In genomic region chr17:48816588-48817324, GRCm38 (mm10) we compare ENCODE assay signal across 12 mouse cellular contexts.
DNase-seq lines count a peak whose midpoint lies in the region; ATAC-seq and TF ChIP-seq lines count a peak whose summit lies in the region.
"Had no signal": no experiment of that assay in that cellular context is flagged by ENCODE, and none has a peak within 500 bp of the region (broad histone marks: within the 10 kb centered on the region; RNA-seq: fewer than 3 reads in every experiment).

No protein-coding gene starts in this region.

- no peak for ATAC-seq in forebrain, embryonic 11.5 days (replicated peaks; ENCODE audit: low FRiP score)
- peak; percentile 47 for ATAC-seq in neural tube, embryonic 14.5 days (ENCODE audit: low read depth)
- ATAC-seq: forebrain, embryonic 14.5 days had no signal

- H3K36me3 ChIP-seq in forebrain, embryonic 10.5 days (replicated peaks): no peaks in the 10 kb centered on the region
- no peaks in the 10 kb centered on the region for H3K36me3 ChIP-seq in forebrain, embryonic 11.5 days (ENCODE audit: control insufficient read depth, insufficient read depth, low read length)
- H3K36me3 ChIP-seq in neural tube, embryonic 14.5 days (ENCODE audit: control insufficient read depth, insufficient read depth, low read length): no peaks in the 10 kb centered on the region
- no peaks in the 10 kb centered on the region for H3K36me3 ChIP-seq in kidney, adult 2 months (ENCODE audit: control insufficient read depth, insufficient read depth, low read length)

- TF ChIP-seq CTCF in kidney, adult 2 months (conservative IDR thresholded peaks at IDR 0.05; ENCODE audit: insufficient read depth, insufficient read length, low read depth, low read length): no peak

- no peak for TF ChIP-seq POLR2A in kidney, adult 2 months (IDR thresholded peaks at IDR 0.05; ENCODE audit: low read depth, low read length)

- no peak for DNase-seq in forebrain, embryonic 10.5 days (ENCODE audit: extremely low spot score, low spot score)
- DNase-seq in forebrain, embryonic 11.5 days (ENCODE audit: low spot score): no peak
- DNase-seq in neural tube, embryonic 10.5 days (ENCODE audit: extremely low spot score, low spot score): no peak
- peak; percentile 43 for DNase-seq in kidney, adult 2 months
- peak; percentile 29 for DNase-seq in telencephalon, adult 2 months (ENCODE audit: low read depth, low spot score)
- no peak for DNase-seq in thymus, postnatal 4 days
- DNase-seq in thymus, postnatal 36 days: no peak
- DNase-seq: B cell, adult 2 months; cerebellum, postnatal 14 days; spleen, adult 18-20 months had no signal

- H3K4me2 ChIP-seq in forebrain, embryonic 11.5 days (ENCODE audit: low read depth, low read length, severe bottlenecking): no peak overlapping the region
- H3K4me2 ChIP-seq in neural tube, embryonic 14.5 days (ENCODE audit: low read depth, low read length): no peak overlapping the region

- H3K4me1 ChIP-seq in forebrain, embryonic 10.5 days: peaks cover 43% of the 10 kb centered on the region
- H3K4me1 ChIP-seq in forebrain, embryonic 11.5 days (replicated peaks; ENCODE audit: control insufficient read depth, insufficient read depth, low read length): peaks cover 8% of the 10 kb centered on the region; the same call in 1 of the 2 replicates
- H3K4me1 ChIP-seq in neural tube, embryonic 14.5 days (ENCODE audit: control insufficient read depth, insufficient read depth, low read length): no peaks in the 10 kb centered on the region; the same call in 1 of the 2 replicates
- H3K4me1 ChIP-seq in kidney, adult 2 months (ENCODE audit: control insufficient read depth, insufficient read depth, low read length): no peaks in the 10 kb centered on the region

- H3K27me3 ChIP-seq in forebrain, embryonic 10.5 days (ENCODE audit: poor library complexity, severe bottlenecking): no peaks in the 10 kb centered on the region
- H3K27me3 ChIP-seq in forebrain, embryonic 11.5 days (ENCODE audit: control insufficient read depth, insufficient read depth, low read length): no peaks in the 10 kb centered on the region
- H3K27me3 ChIP-seq in neural tube, embryonic 14.5 days (ENCODE audit: control insufficient read depth, insufficient read depth, low read length): no peaks in the 10 kb centered on the region
- H3K27me3 ChIP-seq in kidney, adult 2 months (replicated peaks; ENCODE audit: control insufficient read depth, insufficient read depth, low read length): no peaks in the 10 kb centered on the region

- peak overlapping the region; percentile 44; the same call in 1 of the 2 replicates for H3K27ac ChIP-seq in forebrain, embryonic 10.5 days
- no peak overlapping the region for H3K27ac ChIP-seq in forebrain, embryonic 11.5 days (ENCODE audit: low read depth, low read length)
- H3K27ac ChIP-seq in neural tube, embryonic 14.5 days (ENCODE audit: low read depth, low read length): no peak overlapping the region
- no peak overlapping the region for H3K27ac ChIP-seq in kidney, adult 2 months (ENCODE audit: insufficient read depth, low read depth, low read length)

- H3K9me3 ChIP-seq in forebrain, embryonic 10.5 days: no peaks in the 10 kb centered on the region
- H3K9me3 ChIP-seq in forebrain, embryonic 11.5 days (ENCODE audit: control insufficient read depth, low read length): no peaks in the 10 kb centered on the region
- H3K9me3 ChIP-seq in neural tube, embryonic 14.5 days (ENCODE audit: control insufficient read depth, low read length): no peaks in the 10 kb centered on the region

- 85% methylated on average over 9 of the region's 9 CpGs for WGBS in forebrain, embryonic 10.5 days
- 75% methylated on average over 9 of the region's 9 CpGs for WGBS in forebrain, embryonic 11.5 days
- 64% methylated on average over 9 of the region's 9 CpGs for WGBS in neural tube, embryonic 14.5 days
- WGBS in kidney, adult 2 months: 27% methylated on average over 9 of the region's 9 CpGs

- no peak overlapping the region for H3K9ac ChIP-seq in forebrain, embryonic 11.5 days (ENCODE audit: low read length)
- H3K9ac ChIP-seq in neural tube, embryonic 14.5 days (replicated peaks; ENCODE audit: low read depth, low read length): no peak overlapping the region

- no peak overlapping the region for H3K4me3 ChIP-seq in forebrain, embryonic 10.5 days
- no peak overlapping the region for H3K4me3 ChIP-seq in forebrain, embryonic 11.5 days (ENCODE audit: low read depth, low read length)
- no peak overlapping the region for H3K4me3 ChIP-seq in neural tube, embryonic 14.5 days (ENCODE audit: low read depth, low read length)
- H3K4me3 ChIP-seq in kidney, adult 2 months (ENCODE audit: insufficient read depth, low read depth, low read length): no peak overlapping the region

Comparison
In these comparisons a context has a peak if more than half of its experiments do, and no peak if none do; other contexts are left out.
1. DNase-seq: peak in kidney, adult 2 months (single experiment) and telencephalon, adult 2 months (single experiment); none in forebrain, embryonic 10.5 days (single experiment), forebrain, embryonic 11.5 days (single experiment), neural tube, embryonic 10.5 days (single experiment), thymus, postnatal 4 days (single experiment) and thymus, postnatal 36 days (0 of 2).